Mouse (Mus musculus) C2C12 (cell line): ENCODE data around the gene Mrtfa.

Experiments used
- CTCF ChIP-seq: IDR thresholded peaks from one replicate; pipeline ENCODE4 v1.5.1; 2011; ENCODE audit not compliant: control insufficient read depth, insufficient read depth, insufficient read length
- MAX ChIP-seq: IDR thresholded peaks from one replicate; pipeline ENCODE4 v1.6.1; 2011; ENCODE audit warnings: mild to moderate bottlenecking, control low read depth
- MYOD1 ChIP-seq: IDR thresholded peaks from one replicate; pipeline ENCODE4 v1.6.1; 2011; ENCODE audit warnings: low read depth; ENCODE audit not compliant: control insufficient read depth, insufficient read length
- MYOG ChIP-seq: IDR thresholded peaks from one replicate; pipeline ENCODE4 v1.6.1; 2011; ENCODE audit not compliant: control insufficient read depth, insufficient read length; ENCODE audit errors: extremely low read depth
- USF1 ChIP-seq: IDR thresholded peaks from one replicate; pipeline ENCODE4 v1.6.1; 2011; ENCODE audit warnings: low read depth, mild to moderate bottlenecking, control low read depth, moderate library complexity

GRCm38 (mm10) chr15:81140004-81140403, 50.6 kb downstream of the Mrtfa start:
- TF ChIP-seq MAX (no peak), CTCF (no peak), USF1 (no peak), MYOD1 (no peak), MYOG (no peak)
